Mouse (Mus musculus) kidney, postnatal 0 days (tissue): Measurements from ENCODE around the gene Smim22. TPM values are rescaled to one million over a fixed set of nuclear protein-coding genes. Genes with fewer than 3 reads are reported as not detected.
A peak's percentile ranks its signal among the peaks of the same experiment; 100 is the strongest.

Experiments used
- ATAC-seq: fragments of 200-750 bp; cut with Nextera tagmentation; replicated peaks from 2 replicates; pipeline ENCODE4 v1.8.0; 2017; ENCODE audit warnings: low read depth, moderate number of reproducible peaks, moderate TSS enrichment, moderate library complexity; ENCODE audit not compliant: low FRiP score
- DNase-seq: peaks from one replicate; pipeline ENCODE4 v3.0.0-alpha.2; 2016; ENCODE audit warnings: low spot score
- H3K27ac ChIP-seq: fragments of 300-500 bp; sonication (generic); 2 replicates; pipeline ENCODE4 v1.5.1; 2014; ENCODE audit warnings: mild to moderate bottlenecking
- H3K27me3 ChIP-seq: fragments of 300-500 bp; sonication (generic); 2 replicates; pipeline ENCODE4 v1.6.1; 2014; ENCODE audit warnings: low read length, mixed read lengths; ENCODE audit not compliant: insufficient read depth
- H3K36me3 ChIP-seq: fragments of 300-500 bp; sonication (generic); 2 replicates; pipeline ENCODE4 v1.6.1; 2014; ENCODE audit warnings: low read length, mixed read lengths; ENCODE audit not compliant: insufficient read depth
- H3K4me1 ChIP-seq: fragments of 300-500 bp; sonication (generic); replicated peaks from 2 replicates; pipeline ENCODE4 v1.6.1; 2014; ENCODE audit warnings: antibody characterized with exemption, low read length, mixed read lengths; ENCODE audit not compliant: insufficient read depth
- H3K4me2 ChIP-seq: fragments of 300-500 bp; sonication (generic); 2 replicates; pipeline ENCODE4 v1.6.1; 2014; ENCODE audit warnings: mild to moderate bottlenecking, low read length, moderate library complexity, mixed read lengths
- H3K4me3 ChIP-seq: fragments of 300-500 bp; sonication (generic); replicated peaks from 2 replicates; pipeline ENCODE4 v1.5.1; 2014; ENCODE audit warnings: low read depth, low read length
- H3K9ac ChIP-seq: fragments of 300-500 bp; sonication (generic); 2 replicates; pipeline ENCODE4 v1.6.1; 2014; ENCODE audit warnings: low read depth, low read length
- H3K9me3 ChIP-seq: fragments of 300-500 bp; sonication (generic); replicated peaks from 2 replicates; pipeline ENCODE4 v1.6.1; 2016; ENCODE audit warnings: low read length, inconsistent platforms, mixed read lengths
- CTCF ChIP-seq: IDR thresholded peaks from 2 replicates; pipeline ENCODE4 v1.5.1; 2016; ENCODE audit warnings: antibody characterized with exemption, low read depth, mild to moderate bottlenecking, moderate library complexity
- WGBS: fragments of 180-500 bp; shearing (Covaris S2); extraction: QIAGEN DNeasy Blood & Tissue Kit; methylation state at CpG from one replicate; pipeline ENCODE4 v1.1.7; 2014; 5-methylcytosine and 5-hydroxymethylcytosine counted together
- polyA plus RNA-seq: library from polyadenylated mRNA; unstranded; fragments of >200 nt; fragmentation: Nextera tagmentation; extraction: Ambion mirVana; gene quantifications from 2 replicates; pipeline ENCODE4 v1.2.1, GENCODE M21; 2015

Smim22 gene
- polyA plus RNA-seq, 1 experiment from 2014 or later = 38.3 TPM

GRCm38 (mm10) chr16:4965392-4966129, 41.5 kb upstream of the Smim22 start:
- no peaks in the 10 kb centered on the region for H3K9me3 ChIP-seq
- H3K9ac ChIP-seq = peak overlapping the region; percentile 76; the same call in 1 of the 2 replicates
- no peaks in the 10 kb centered on the region for H3K27me3 ChIP-seq
- WGBS = 91% methylated on average over 8 of the region's 8 CpGs
- no peak for TF ChIP-seq CTCF
- no peaks in the 10 kb centered on the region for H3K36me3 ChIP-seq
- peak overlapping the region; percentile 89 for H3K4me2 ChIP-seq
- no peak overlapping the region for H3K4me3 ChIP-seq
- DNase-seq = no peak
- H3K4me1 ChIP-seq = 0 out of 2 replicates have a peak, but pooled peaks cover 3% of the 10 kb centered on the region
- H3K27ac ChIP-seq = no peak overlapping the region
- ATAC-seq = no peak

- DNase-seq (no peak), ATAC-seq (no peak)
- H3K27me3 ChIP-seq = no peaks in the 10 kb centered on the region
- no peak overlapping the region for H3K27ac ChIP-seq
- no peaks in the 10 kb centered on the region for H3K9me3 ChIP-seq
- WGBS = 88% methylated on average over 3 of the region's 3 CpGs
- no peaks in the 10 kb centered on the region for H3K36me3 ChIP-seq
- TF ChIP-seq CTCF = no peak
- H3K9ac ChIP-seq = no peak overlapping the region
- H3K4me3 ChIP-seq = no peak overlapping the region
- 0 out of 2 replicates have a peak, but pooled peaks cover 3% of the 10 kb centered on the region for H3K4me1 ChIP-seq
- no peak overlapping the region for H3K4me2 ChIP-seq
These were observed 38.7 kb upstream of the Smim22 start for GRCm38 (mm10) chr16:4968426-4968825.

DNA sequence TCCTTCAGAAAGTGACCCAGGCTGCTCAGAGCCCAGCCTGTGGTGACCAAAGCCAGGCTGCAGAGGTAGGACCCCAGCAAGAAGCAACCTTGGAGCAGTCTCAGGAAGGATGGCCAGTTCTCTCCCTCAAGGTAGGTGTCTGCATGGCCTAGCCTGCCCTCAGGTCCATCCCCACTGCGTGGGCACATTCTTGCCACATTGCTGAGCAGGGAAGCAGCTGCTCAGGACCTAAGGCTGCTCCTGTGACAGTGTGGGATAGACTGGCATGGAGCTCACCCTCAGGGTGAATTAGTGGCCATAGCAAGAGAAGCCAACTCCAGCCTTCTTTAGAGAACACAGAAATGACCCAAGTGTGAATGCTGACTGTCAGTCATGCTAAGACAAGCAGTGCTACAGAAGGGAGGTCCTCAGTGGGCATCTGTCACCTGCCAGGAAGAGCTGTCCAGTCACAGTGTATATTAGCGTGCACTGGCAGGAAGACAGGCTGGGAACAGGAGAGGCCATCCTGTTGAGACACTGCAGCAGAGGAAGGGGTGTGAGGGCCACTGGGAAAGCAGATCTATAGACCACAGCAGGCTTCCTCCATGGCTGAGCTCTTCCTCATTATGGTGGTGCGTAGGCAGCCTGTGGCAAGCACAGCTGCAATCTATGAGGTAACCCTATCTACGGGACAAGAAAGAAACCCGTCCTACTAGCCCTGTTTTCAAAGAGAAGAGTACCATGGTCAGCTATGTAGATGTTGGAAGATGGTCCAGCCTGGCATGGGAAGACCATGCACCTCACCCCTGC, 37.8 kb upstream of the Smim22 start:
- H3K4me3 ChIP-seq = no peak overlapping the region

GRCm38 (mm10) chr16:4971626-4972025, 35.5 kb upstream of the Smim22 start:
- WGBS = 62% methylated on average over 4 of the region's 4 CpGs
- no peaks in the 10 kb centered on the region for H3K27me3 ChIP-seq
- TF ChIP-seq CTCF = no peak
- H3K36me3 ChIP-seq = no peaks in the 10 kb centered on the region
- ATAC-seq (0 out of 2 replicates have a peak, but pooled peaks have one; percentile 43), DNase-seq (peak; percentile 52)
- no peaks in the 10 kb centered on the region for H3K9me3 ChIP-seq
- H3K27ac ChIP-seq = no peak overlapping the region
- H3K4me2 ChIP-seq = no peak overlapping the region
- H3K4me1 ChIP-seq = no peaks in the 10 kb centered on the region
- no peak overlapping the region for H3K4me3 ChIP-seq
- H3K9ac ChIP-seq = no peak overlapping the region

More for the DNA sequence above, 37.8 kb upstream of the Smim22 start:
- no peak for DNase-seq
- no peaks in the 10 kb centered on the region for H3K9me3 ChIP-seq
- no peaks in the 10 kb centered on the region for H3K27me3 ChIP-seq
- no peaks in the 10 kb centered on the region for H3K36me3 ChIP-seq
- H3K4me2 ChIP-seq = no peak overlapping the region
- TF ChIP-seq CTCF = no peak
- 0 out of 2 replicates have a peak, but pooled peaks cover 3% of the 10 kb centered on the region for H3K4me1 ChIP-seq
- WGBS = 85% methylated on average over 5 of the region's 5 CpGs
- no peak overlapping the region for H3K9ac ChIP-seq
- H3K27ac ChIP-seq = no peak overlapping the region
- no peak for ATAC-seq

DNA sequence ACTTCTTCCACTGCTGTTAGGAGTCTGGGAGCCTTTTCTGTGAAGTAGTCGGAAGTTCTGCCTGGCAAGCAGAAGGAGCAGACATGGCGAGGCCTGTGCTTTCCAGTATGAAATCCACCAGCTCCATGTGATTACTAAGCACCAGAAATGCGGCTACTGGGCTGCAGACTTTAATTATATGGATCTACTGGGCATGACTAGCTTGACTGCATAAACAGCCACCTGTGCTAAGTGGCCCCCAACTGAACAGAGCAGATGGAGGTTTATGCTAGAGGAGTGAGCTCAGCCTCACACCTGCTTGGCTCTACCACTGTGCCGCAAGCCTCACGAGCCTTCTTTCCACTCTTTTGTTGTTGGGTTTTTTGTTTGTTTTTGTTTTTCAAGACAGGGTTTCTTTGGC, 32.6 kb upstream of the Smim22 start:
- Histone ChIP-seq H3K9me3 (no peaks in the 10 kb centered on the region), H3K4me2 (no peak overlapping the region), H3K4me1 (no peaks in the 10 kb centered on the region), H3K36me3 (no peaks in the 10 kb centered on the region), H3K27me3 (no peaks in the 10 kb centered on the region), H3K9ac (no peak overlapping the region), H3K4me3 (no peak overlapping the region), H3K27ac (no peak overlapping the region)
- TF ChIP-seq CTCF = no peak
- DNase-seq (no peak), ATAC-seq (no peak)
- 85% methylated on average over 5 of the region's 5 CpGs for WGBS

DNA sequence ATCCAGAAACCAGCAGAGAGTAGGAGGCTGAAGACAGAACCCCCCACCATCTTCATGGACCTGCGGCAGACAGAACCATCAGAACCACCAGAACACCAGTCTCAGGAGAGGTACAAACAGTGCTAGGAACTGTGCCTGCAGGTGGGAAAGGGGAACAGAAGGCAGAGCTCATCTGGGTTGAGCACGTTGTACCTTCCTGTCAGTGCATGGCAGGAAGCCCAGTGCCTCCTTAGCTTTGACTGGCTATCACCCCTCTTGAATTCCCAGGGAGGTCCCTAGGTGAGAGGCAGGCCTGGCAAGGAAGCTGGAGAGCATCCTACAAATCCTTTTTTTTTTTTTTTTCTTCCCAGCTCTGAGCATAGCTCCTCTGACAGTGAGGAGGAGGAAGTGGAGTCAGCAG, 30.9 kb upstream of the Smim22 start:
- DNase-seq (no peak), ATAC-seq (no peak)
- H3K27ac ChIP-seq = no peak overlapping the region
- H3K27me3 ChIP-seq = no peaks in the 10 kb centered on the region
- no peak overlapping the region for H3K9ac ChIP-seq
- 71% methylated on average over 2 of the region's 2 CpGs for WGBS
- no peak for TF ChIP-seq CTCF
- no peaks in the 10 kb centered on the region for H3K36me3 ChIP-seq
- no peak overlapping the region for H3K4me3 ChIP-seq
- H3K4me1 ChIP-seq = no peaks in the 10 kb centered on the region
- H3K4me2 ChIP-seq = no peak overlapping the region
- H3K9me3 ChIP-seq = no peaks in the 10 kb centered on the region
